Mouse (Mus musculus) monocyte, adult 2 months (primary cell): ENCODE results near the gene Evpl.

ENCODE experiments used
- DNase-seq, 2 experiments: peaks; one replicate each; pipeline ENCODE4 v3.0.0; 2022; ENCODE audit warnings: low spot score in 2 of 2, low read depth in 1 of 2

Gene Evpl

DNA sequence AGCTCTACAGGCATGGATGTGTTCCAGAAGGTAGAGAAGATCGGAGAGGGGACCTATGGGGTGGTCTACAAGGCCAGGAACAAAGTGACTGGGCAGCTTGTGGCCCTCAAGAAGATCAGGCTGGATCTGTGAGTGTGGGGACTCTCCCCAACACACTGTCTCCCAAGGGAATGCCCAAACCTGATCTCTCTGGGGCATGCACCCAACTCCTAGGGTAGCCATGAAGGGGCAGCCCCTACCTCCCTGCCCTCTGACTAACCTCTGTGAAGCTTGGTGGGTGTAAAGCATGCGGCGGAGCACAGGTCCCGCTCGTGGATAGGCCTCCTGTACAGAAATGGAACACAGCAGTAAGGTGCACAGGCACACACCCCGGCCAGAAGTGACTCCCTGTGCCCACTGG is 21.9 kb downstream of the Evpl start:
- DNase-seq: no peak

- no peak for DNase-seq
Observed at GRCm38 (mm10) chr11:116215181-116215580, 22.7 kb downstream of the Evpl start.

- no peak for DNase-seq
Observed at GRCm38 (mm10) chr11:116213877-116214510, 23.9 kb downstream of the Evpl start.

DNA sequence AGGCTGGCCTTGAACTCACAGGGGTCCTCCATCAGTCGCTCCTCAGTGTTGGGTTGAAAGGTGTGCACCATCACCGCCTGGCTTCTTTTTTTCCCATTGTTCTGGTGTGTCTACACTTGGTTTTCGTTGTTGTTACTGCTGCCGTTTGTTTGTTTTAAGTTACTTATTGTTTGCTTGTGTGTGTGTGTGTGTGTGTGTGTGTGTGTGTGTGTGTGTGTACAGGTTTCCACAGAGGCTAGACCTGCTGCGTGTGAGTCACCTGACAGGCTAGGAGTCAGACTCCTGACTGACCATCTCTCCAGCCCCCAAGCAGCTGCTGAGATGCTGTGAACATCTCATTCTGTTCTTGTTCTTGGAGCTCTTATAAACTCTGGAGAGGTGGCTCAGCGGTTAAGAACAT is 25.0 kb downstream of the Evpl start:
- DNase-seq: no peak

DNA sequence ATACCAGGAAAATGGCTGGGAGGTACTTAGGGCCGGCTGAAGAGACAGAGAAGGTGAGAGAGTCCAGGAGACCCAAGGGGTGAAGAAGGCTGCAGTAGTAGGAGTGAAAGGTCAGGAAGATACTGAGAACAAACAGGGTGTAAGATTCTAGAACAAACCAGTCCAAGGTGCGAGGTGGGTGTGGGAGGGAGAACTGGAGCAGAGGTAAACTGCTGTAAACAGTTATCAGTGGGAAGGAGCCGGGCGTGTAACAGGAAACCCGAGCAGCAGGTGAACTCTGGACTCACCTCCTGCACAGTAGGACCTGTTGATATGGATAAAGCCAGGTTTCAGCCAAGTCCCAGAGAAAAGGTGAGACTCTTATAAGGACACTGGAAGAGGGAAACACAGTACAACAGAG is 27.2 kb downstream of the Evpl start:
- no peak for DNase-seq

DNA sequence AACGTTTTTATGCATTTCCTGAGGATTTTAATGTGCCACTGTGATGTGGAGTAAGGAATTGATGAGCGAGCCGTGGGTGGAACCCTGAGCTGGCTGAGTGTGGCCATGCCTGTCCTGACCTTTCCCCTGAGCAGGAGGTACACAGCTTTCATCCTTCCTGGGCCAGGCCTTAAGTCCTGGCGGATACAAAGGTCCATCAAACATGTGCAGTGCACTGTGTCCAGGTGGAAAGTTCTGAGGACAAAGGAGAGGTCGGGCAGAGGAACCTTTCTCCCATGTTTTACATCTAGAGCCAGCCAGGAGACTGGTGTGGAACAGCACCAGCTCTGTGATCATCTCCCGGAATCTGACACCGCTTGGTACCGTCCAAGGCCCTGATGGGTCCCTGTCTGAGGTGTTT is 28.6 kb downstream of the Evpl start:
- DNase-seq: no peak

DNA sequence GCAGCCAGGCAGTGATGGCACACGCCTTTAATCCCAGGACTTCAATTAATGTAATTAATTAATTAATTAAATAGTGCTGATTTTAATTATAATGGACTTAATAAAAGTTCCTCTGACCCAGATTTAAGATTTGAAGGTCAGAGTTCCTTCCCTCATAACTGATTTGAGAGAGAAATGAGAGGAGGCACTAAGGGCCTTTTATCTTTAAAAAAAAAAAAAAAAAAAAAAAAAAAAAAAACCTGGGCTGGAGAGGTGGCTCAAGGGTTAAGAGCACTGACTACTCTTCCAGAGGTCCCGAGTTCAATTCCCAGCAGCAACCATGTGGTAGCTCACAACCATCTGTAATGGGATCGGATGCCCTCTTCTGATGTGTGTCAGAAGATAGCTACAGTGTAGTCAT is 29.2 kb downstream of the Evpl start:
- no peak for DNase-seq

DNA sequence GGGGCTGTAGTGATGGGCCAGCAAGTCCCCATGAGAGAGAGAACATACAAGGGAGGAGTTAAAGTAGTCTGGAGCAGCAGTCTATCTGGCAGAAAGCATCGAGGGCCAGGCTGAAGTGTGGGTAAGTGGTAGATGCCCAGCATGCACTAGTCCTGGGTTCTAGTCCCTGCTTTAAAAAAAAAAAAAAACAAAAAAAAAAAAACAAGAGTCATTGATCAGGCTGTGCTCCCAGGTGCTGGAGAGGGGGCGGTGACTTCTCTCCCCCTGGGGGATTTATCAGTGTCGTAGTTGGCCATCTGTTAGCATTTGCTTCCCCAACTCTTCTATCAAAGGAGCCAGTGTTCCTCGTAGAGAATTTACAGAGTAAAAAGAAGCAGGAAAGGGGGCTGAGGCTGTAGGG is 31.2 kb downstream of the Evpl start:
- no peak for DNase-seq

GRCm38 (mm10) chr11:116203150-116203549 is 34.7 kb downstream of the Evpl start:
- no peak for DNase-seq

GRCm38 (mm10) chr11:116201151-116201550 is 36.7 kb downstream of the Evpl start:
- DNase-seq: no peak

DNA sequence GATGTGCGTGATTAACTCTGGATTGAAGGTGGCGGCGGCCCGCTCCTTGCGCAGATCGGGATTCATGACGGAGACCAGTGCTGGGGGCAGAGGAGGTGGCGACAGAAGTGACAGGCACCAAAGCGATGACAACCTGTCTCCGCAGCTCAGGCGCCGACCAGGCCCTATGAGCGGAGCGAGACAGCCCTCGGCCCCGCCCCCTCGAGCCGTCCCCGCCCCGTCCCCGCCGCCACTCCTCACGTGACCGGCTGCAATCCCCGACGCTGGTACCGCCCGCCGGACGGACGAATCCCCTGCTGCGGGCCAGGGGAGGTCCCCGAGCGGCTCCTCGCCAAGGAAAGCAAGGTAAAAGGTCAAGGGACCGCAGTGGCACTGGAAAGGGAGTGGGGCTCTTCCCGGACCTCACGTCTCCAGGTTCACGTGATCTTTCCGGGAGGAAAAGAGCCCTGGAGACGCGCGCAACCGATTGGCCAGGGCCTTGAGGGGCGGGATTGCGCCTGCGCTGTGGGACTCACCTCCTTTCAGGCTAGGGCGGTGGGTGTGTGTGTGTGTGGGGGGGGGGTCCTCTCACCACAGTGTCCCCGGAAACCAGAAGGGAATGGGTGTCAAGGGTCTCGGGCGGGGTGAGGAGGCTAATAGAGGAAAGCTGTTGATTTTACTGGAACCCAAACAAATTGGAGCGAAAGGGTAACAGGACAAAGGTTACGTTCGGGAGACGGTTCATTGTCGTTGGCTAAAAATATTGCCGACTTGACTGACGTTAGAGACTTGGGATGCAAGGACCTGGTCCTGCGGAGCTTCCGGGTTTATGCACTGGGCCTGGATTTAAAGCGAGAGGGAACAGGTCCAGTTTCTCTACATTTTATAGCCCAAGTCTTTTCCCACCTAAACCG is 39.0 kb downstream of the Evpl start, which contains the start of the genes Ten1 and Acox1:
Gene Ten1 (plus strand): TSS at position 217 of the 893 bp plus-strand sequence.
Gene Acox1 (minus strand): TSS at position 407 of the 893 bp plus-strand sequence.
- peak; percentile 71 to 86 for DNase-seq

DNA sequence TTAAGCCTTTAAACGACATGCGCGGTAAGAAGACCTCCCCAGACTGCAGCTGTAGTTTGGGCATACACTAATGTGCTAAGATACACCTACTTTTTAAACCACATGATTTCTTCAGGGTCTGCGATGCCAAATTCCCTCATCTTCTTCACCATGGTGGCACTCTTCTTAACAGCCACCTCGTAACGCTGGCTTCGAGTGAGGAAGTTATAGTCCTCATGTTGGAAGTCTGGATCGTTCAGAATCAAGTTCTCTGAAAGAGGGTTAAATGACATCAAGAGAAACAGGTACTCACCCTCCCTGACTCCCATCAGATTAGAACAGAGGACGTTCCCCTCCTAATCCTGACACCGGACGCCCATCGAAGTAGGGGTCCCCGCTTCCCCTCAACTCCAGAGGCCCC is 39.7 kb downstream of the Evpl start:
- DNase-seq: no peak

DNA sequence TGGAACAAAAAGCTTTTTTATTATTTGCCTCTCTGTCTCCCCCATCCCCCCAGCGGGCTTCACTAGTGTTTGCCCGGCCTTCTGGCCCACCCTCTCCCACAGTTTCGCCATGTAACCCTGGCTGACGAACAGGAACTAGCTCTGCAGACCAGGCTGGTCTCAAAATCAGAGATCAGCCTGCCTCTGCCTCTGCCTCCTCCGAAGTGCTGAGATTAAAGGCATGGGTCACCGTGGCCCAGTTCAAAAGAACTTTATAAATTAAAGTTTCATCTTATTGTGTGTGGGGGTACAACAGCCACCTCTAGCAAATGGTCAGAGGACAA is 40.3 kb downstream of the Evpl start:
- DNase-seq: no peak

GRCm38 (mm10) chr11:116196866-116197583 is 40.9 kb downstream of the Evpl start:
- DNase-seq: no peak

- no peak for DNase-seq
Observed at GRCm38 (mm10) chr11:116196336-116196735, 41.5 kb downstream of the Evpl start.

DNA sequence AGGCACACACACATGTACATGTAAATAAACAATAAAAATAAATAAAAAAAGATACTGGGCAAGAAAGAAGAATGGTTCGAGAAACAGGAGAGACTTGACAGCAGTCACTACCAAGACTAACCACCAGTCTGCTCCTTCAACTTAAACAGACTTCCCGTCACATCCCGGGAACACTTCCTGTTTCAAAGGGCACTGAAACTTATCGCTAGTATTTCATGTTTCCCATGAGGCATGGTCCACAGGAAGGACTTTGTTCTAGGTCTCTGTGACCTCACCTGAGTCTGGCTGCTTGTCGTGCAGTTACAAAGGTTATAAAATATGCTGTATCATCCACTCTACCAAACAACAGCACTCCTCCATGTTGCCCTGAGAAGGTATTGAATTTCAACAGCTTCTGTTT is 42.6 kb downstream of the Evpl start:
- DNase-seq: no peak

GRCm38 (mm10) chr11:116194619-116195018 is 43.3 kb downstream of the Evpl start:
- DNase-seq: no peak

DNA sequence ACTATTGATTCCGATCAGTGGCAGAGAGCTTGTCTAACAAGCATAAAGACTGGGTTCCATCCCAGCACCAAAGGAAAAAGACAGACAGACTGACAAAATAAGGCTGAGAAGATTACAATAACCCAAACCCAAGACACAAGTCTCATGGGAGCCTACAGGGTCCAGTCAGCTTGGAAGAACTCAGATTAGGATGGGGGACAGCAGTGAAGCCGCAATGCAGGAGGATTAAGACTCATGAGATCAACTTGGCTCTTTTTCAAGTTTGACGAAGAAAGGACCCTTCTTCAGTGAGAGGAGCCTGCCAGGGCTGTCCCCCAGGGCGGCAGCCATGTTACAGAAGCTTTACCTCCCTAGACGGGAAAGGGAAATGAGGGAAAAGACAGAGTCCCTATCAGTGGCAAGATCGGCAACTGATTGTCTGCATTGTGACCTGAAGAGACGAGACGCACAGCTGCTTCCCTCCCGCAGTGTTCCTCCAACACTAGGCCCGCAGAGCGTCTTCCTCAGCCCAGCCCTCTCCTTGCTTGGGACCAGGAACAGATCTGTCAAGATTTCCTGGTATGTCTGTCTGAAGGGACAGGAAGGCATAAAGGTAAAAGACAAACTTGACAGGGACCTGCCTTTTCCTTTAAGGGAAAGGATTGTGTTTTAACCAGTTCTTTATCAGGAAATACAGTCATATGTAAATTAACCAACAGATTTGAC is 50.5 kb downstream of the Evpl start:
- DNase-seq: no peak

- DNase-seq: no peak
Observed at GRCm38 (mm10) chr11:116186360-116186759, 51.5 kb downstream of the Evpl start.

DNA sequence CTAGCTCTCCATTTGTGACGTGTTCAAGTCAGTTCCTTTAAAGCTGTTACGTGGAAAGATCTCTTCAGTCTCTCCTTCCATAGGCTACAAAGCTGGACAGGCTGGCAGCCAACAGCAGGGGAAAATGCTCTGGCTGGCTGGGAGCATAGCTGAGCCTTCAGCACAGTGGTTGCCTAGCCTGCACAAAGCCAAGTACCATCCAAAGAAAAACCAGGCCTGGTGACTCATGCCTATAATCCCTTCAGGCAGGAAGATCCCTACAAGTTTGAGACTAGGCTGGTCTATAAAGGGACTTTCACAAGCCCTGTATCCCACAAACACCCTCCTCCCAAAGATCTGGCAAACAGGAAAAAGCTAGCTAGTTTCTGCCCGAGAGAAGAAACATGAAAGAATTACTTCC is 52.0 kb downstream of the Evpl start:
- no peak for DNase-seq

DNA sequence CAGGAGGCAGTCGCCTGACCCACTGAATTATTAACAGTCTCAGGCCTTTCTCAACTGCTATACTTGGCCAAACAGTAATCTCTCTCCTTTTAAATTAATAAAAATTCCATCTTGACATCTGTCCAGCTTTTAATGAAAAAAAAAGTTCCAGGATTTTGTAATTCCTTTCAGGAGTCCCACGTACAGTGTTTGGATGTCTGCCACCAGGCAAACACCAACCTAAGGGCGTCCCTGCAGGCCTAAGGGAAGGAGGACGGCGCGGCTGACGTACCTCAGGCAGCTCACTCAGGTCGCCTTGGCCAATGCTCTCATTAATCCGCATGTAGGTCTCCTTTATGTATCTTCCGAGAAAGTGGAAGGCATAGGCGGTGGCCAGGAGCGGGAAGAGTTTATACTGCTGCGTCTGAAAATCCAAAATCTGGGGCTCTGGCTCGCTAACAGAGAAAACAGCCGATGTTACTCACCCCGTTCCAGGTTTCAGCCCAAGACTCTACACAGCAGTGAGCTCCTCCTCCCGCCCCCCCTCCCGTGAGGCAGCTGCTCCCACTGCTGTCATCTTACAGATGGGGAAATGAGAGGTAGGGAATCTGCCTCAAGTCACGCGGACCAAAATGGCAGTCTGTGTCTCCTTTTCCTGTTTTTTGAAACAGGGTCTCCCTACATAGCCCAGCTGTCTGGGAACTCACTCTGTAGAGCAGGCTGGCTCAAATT is 59.3 kb downstream of the Evpl start:
- no peak for DNase-seq
